Mouse (Mus musculus) stomach, embryonic 15.5 days (tissue): Measurements from ENCODE around the gene Trhr2. TPM values are rescaled to one million over a fixed set of nuclear protein-coding genes. Genes with fewer than 3 reads are reported as not detected.
A peak's percentile ranks its signal among the peaks of the same experiment; 100 is the strongest.

ENCODE experiments used
- ATAC-seq: fragments of 200-750 bp; cut with Nextera tagmentation; 2 replicates; pipeline ENCODE4 v1.8.0; 2017; ENCODE audit warnings: low read depth, moderate number of reproducible peaks, moderate TSS enrichment; ENCODE audit not compliant: insufficient read depth, low FRiP score
- H3K27ac ChIP-seq: fragments of 300-500 bp; sonication (generic); 2 replicates; pipeline ENCODE4 v1.5.1; 2015; ENCODE audit warnings: mild to moderate bottlenecking, inconsistent platforms
- H3K27me3 ChIP-seq: fragments of 300-500 bp; sonication (generic); replicated peaks from 2 replicates; pipeline ENCODE4 v1.6.1; 2015; ENCODE audit warnings: inconsistent platforms
- H3K36me3 ChIP-seq: fragments of 300-500 bp; sonication (generic); 2 replicates; pipeline ENCODE4 v1.6.1; 2015; ENCODE audit warnings: inconsistent platforms
- H3K4me1 ChIP-seq: fragments of 300-500 bp; sonication (generic); 2 replicates; pipeline ENCODE4 v1.6.1; 2015; ENCODE audit warnings: inconsistent platforms
- H3K4me2 ChIP-seq: fragments of 300-500 bp; sonication (generic); 2 replicates; pipeline ENCODE4 v1.6.1; 2015; ENCODE audit warnings: mild to moderate bottlenecking, inconsistent platforms
- H3K4me3 ChIP-seq: fragments of 300-500 bp; sonication (generic); replicated peaks from 2 replicates; pipeline ENCODE4 v1.5.1; 2015; ENCODE audit warnings: inconsistent platforms
- H3K9ac ChIP-seq: fragments of 300-500 bp; sonication (generic); 2 replicates; pipeline ENCODE4 v1.6.1; 2015; ENCODE audit warnings: inconsistent platforms
- H3K9me3 ChIP-seq: fragments of 300-500 bp; sonication (generic); 2 replicates; pipeline ENCODE4 v1.6.1; 2016; ENCODE audit warnings: inconsistent platforms
- WGBS: fragments of 180-500 bp; shearing (Covaris S2); methylation state at CpG from one replicate; pipeline ENCODE4 v1.1.7; 2015; 5-methylcytosine and 5-hydroxymethylcytosine counted together
- polyA plus RNA-seq: library from polyadenylated mRNA; unstranded; fragments of >200 nt; fragmentation: Nextera tagmentation; extraction: Ambion mirVana; gene quantifications from 2 replicates; pipeline ENCODE4 v1.2.1, GENCODE M21; 2015

The Trhr2 gene
- polyA plus RNA-seq, 1 experiment from 2014 or later, result not detected

DNA sequence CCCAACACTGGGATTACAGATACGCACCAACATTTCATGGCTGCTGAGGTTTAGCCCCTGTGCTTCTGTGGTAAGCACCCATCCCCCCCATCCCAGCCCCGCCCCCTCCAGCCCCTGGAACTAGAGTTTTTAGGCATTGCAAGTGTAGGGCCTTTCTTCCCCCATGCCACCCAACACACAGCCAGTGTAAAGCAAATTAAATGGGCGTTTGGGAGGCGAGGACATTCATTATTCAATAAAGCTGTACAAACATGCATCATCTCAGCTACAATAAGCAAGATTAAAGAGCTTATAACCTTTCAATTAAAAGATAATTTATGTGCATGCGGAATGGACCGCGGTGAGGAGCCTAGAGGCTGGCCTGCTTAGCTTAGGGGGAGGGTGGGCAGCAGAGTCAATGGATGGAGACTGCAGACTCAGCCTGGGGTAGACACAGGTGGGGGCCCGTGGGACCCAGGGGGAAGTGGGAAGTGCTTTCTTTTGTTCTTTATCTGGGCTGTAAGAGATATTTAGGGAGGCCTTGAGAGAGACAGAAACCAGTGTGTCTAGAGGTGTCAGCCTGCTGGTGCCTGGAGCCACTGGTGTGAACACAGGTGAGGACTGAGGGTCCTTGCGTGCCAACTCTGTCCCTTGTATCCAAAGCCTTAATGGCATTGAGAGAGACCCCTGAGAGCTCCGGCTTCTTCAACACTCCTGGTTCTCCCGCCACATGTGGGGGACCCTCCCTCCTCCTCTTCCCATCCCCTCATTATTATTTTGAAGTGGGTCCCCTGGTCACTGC, 10.0 kb downstream of the Trhr2 start:
- Histone ChIP-seq H3K9me3 (no peaks in the 10 kb centered on the region), H3K27me3 (no peaks in the 10 kb centered on the region; the same call in none of the 2 replicates), H3K4me1 (no peaks in the 10 kb centered on the region), H3K27ac (no peak overlapping the region), H3K4me3 (no peak overlapping the region), H3K36me3 (no peaks in the 10 kb centered on the region), H3K4me2 (no peak overlapping the region), H3K9ac (no peak overlapping the region)
- no peak for ATAC-seq
- 44% methylated on average over 11 of the region's 11 CpGs for WGBS

DNA sequence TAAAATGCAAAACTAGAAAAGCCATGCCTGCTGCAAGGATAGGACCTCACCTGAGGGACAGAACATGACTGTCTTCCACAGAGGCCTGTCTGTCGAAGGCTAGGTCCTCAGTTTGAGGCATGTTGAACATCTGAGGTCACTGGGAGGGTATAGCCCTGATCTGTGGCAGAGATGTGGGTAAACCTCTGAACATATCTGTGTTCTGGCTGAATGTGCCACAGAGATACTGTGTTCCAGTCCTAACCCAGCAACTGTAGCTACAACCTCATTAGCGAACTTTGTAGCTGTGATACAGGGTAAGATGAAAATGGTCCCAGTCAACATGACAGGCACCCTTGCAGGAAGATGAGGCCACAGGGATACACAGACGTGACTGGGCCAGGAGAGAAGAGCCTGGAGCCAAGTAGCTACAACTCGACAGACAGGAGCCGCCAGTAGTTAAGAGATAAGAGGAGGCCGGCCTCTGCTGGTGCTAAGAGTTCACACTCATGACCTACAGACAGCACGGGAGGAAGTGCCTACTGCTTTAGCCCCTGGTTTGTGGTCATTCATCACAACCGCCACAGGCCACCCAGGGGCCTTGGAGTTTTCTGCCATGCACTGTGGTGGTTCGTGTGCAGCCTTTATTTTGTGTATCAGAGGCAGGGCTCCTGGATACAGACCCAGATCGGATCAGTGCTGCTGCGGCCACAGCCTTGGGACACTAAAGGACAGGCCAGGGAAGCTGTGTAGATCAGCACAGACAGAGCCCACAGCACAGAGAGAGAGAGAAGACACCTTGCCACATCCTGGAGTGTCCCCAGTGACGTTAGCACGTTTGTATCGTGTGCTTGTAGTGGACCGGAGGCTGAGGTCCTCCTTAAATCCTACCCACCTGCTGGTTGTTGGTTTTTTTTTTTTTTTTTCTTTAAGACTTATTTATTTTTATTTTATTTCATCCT, 10.9 kb downstream of the Trhr2 start:
- H3K9ac ChIP-seq, result no peak overlapping the region
- H3K27ac ChIP-seq, result no peak overlapping the region
- H3K4me1 ChIP-seq, result peaks cover 1% of the 10 kb centered on the region; the same call in 1 of the 2 replicates
- H3K4me2 ChIP-seq, result no peak overlapping the region
- H3K4me3 ChIP-seq, result no peak overlapping the region
- no peaks in the 10 kb centered on the region for H3K9me3 ChIP-seq
- 31% methylated on average over 15 of the region's 15 CpGs for WGBS
- ATAC-seq, result peak; percentile 72
- no peaks in the 10 kb centered on the region for H3K36me3 ChIP-seq
- H3K27me3 ChIP-seq, result no peaks in the 10 kb centered on the region; the same call in none of the 2 replicates

DNA sequence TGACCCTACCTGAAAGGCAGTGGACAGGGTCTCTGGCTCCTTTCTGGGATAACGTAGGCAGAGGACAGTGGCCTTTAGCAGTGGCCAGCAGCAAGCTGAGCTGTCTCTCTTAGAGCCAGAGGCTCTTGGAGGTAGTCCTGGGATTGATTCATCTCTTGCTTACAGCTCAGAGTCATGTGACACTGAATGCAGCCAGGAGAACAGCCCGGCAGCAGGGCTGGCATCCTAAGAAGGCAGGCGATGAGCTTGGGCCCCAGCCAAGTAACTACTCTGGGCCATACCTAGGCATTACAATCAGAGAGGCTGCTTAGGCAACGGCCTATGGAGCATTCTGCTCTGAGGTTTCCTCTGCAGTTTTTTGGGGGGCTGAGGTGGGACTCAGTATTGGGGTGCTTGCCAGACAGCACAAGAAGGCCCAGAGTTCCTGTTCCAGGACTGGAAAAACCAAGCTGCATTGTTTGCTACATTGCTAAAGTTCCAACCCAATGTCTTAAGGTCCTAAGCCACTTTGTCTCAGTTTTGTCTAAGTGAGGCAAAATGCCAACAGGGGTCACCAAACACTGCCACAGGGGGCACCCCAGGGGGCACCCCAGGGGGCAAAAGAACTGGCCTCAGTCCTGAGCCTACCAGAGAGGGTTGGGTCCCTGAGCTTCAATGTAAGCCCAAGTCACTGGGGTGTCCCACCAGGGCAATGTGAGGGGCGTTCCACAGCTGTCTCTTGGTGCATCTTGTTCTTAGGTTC, 12.6 kb downstream of the Trhr2 start:
- Histone ChIP-seq H3K4me3 (no peak overlapping the region), H3K27me3 (no peaks in the 10 kb centered on the region; the same call in none of the 2 replicates), H3K36me3 (no peaks in the 10 kb centered on the region), H3K27ac (no peak overlapping the region), H3K9me3 (no peaks in the 10 kb centered on the region), H3K4me2 (no peak overlapping the region), H3K4me1 (peaks cover 15% of the 10 kb centered on the region), H3K9ac (no peak overlapping the region)
- WGBS, result 69% methylated on average over 5 of the region's 5 CpGs
- no peak for ATAC-seq

DNA sequence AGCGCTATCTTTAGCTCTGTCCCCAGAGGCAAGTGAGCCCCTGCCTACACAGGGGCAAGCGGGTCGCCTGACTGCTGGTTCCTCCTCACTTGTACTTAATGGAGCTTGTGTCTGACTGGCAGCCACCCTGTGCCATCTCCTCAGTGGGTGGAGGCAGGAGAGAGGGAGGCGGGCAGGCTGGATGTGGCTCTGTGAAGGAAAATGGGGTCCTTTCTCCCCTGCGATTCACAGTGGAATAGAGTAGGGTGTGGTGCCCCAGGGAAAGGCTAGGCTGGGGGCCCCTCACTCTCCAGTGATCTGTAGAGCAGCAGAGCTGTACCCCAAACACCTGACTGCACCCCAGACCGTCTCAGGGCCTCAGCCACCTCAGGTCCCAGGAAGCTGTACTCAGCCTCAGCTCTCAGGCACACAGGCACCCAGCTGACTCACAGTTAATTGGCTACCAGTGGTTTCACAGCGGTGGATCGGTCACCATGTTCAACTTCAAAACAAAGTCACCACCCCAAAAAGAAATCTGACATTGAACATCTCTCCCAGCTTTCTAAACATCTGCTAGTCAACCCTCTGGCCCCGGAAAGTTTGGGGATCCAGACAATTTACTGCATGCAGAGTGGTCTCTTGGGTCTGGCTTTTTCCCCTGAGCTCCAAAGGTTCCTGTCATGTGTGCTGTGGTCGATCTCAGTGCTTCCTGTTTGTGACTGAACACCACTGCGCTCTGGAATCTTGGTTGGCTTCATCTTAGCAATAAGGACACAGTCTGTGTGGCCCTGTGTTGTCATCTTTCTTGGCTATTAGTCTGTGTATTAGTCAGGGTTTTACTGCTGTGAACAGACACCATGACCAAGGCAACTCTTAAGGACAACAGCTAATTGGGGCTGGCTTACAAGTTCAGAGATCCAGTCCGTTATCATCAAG, 15.1 kb downstream of the Trhr2 start:
- Histone ChIP-seq H3K9me3 (no peaks in the 10 kb centered on the region), H3K36me3 (no peaks in the 10 kb centered on the region), H3K4me2 (no peak overlapping the region), H3K9ac (no peak overlapping the region), H3K27ac (no peak overlapping the region), H3K27me3 (no peaks in the 10 kb centered on the region), H3K4me3 (no peak overlapping the region), H3K4me1 (peaks cover 29% of the 10 kb centered on the region)
- ATAC-seq, result no peak
- WGBS, result 50% methylated on average over 12 of the region's 12 CpGs

DNA sequence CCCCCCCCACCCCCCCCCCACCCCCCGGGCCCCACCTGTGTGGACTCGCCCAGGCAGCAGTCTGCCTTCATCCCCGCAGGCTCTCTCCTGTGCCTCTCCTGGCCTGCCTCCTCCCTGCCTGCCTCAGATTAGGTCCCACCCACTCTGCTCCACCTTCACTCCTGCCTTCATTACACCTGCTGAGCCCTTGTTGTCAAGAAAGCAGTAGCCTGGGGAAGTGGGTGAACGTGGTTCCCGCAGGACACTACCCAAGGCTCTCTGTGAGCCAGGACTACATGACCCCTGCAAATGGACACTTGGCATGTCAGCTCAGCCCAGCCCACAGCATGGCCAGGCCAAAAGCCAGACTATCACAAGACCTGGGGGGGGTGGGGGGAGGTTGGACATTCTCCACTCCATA, 16.3 kb downstream of the Trhr2 start:
- peak; percentile 80 for ATAC-seq
- no peaks in the 10 kb centered on the region for H3K36me3 ChIP-seq
- H3K4me2 ChIP-seq, result peak overlapping the region; percentile 28; the same call in 1 of the 2 replicates
- no peaks in the 10 kb centered on the region for H3K27me3 ChIP-seq
- H3K9me3 ChIP-seq, result no peaks in the 10 kb centered on the region
- no peak overlapping the region for H3K4me3 ChIP-seq
- H3K27ac ChIP-seq, result no peak overlapping the region
- WGBS, result 8% methylated on average over 3 of the region's 5 CpGs
- H3K4me1 ChIP-seq, result peaks cover 29% of the 10 kb centered on the region
- no peak overlapping the region for H3K9ac ChIP-seq

DNA sequence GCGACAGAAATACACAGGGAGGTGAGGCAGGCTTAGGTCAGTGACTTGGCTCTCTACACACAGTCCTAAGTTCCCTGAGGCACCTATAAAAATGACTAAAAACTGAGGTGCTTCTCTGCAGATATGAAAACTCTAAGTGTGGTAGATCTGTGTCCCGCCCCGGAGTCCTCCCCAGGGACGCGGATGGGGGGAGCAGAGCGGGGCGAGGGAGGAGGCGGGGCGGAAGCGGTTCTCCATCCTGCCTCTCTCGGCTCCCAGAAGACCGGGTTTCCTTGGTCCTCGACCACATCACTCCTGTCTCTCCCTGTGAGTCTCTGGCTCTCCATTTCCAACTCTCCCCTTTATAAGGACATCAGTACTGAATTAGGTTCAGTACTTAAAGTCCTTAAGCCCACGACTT, 16.8 kb downstream of the Trhr2 start:
- H3K27me3 ChIP-seq, result no peaks in the 10 kb centered on the region
- ATAC-seq, result peak; percentile 37
- peak overlapping the region; percentile 26 for H3K4me3 ChIP-seq

DNA sequence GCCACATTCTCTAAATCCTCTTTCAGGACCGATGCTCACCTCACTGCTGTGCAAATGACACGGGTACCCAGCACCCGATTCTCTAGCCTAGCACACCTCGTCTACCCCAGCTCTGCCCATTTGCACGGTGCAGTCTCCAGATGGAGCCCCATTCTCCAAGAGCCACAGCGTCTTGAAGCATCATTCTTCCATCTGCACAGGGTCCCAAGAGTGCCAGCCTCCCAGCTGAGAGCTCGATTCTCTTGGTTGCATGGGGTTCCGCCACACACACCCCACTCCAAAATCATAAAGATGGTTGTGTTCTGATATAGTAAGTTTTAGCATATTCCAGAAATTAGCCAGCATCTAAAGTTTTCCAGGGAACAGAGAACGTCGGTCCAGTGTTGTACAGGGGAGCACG, 17.2 kb downstream of the Trhr2 start:
- Histone ChIP-seq H3K9ac (no peak overlapping the region), H3K9me3 (no peaks in the 10 kb centered on the region), H3K4me2 (peak overlapping the region; percentile 55), H3K27ac (no peak overlapping the region), H3K36me3 (no peaks in the 10 kb centered on the region), H3K4me1 (peaks cover 29% of the 10 kb centered on the region), H3K4me3 (peak overlapping the region; percentile 26), H3K27me3 (no peaks in the 10 kb centered on the region)
- no peak for ATAC-seq
- 8% methylated on average over 11 of the region's 11 CpGs for WGBS

More for the DNA sequence above, 16.8 kb downstream of the Trhr2 start:
- WGBS, result under 1% methylated on average over 14 of the region's 14 CpGs
- Histone ChIP-seq H3K36me3 (no peaks in the 10 kb centered on the region), H3K9me3 (no peaks in the 10 kb centered on the region), H3K27ac (no peak overlapping the region), H3K9ac (no peak overlapping the region), H3K4me1 (peaks cover 29% of the 10 kb centered on the region), H3K4me2 (peak overlapping the region; percentile 55)

DNA sequence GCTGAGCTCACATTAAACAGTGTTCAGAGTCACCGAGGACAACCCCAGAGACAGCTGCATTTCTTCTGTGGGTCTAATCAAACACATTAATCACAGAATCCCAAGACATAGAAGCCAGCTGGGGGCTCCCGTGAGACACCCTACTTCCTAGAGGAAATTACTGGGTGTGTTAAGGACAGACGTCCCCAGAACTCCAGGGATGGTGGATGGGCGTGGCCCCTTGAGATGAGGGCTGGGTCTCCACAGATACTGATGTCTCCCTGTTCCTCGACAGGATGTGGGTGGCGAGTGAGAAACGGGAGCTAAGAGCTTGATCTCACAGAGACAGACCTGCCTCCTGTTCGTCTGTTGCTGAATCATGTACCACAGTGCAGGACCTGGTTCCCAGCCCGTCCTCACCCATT, 17.7 kb downstream of the Trhr2 start:
- H3K4me3 ChIP-seq, result 0 out of 2 replicates have a peak overlapping the region, but pooled peaks have one; percentile 26
- H3K27ac ChIP-seq, result no peak overlapping the region
- H3K4me1 ChIP-seq, result peaks cover 29% of the 10 kb centered on the region
- WGBS, result 4% methylated on average over 9 of the region's 9 CpGs
- no peak for ATAC-seq
- no peak overlapping the region for H3K9ac ChIP-seq
- peak overlapping the region; percentile 55 for H3K4me2 ChIP-seq
- no peaks in the 10 kb centered on the region for H3K27me3 ChIP-seq
- 0 out of 2 replicates have a peak, but pooled peaks cover under 1% of the 10 kb centered on the region for H3K36me3 ChIP-seq
- no peaks in the 10 kb centered on the region for H3K9me3 ChIP-seq

DNA sequence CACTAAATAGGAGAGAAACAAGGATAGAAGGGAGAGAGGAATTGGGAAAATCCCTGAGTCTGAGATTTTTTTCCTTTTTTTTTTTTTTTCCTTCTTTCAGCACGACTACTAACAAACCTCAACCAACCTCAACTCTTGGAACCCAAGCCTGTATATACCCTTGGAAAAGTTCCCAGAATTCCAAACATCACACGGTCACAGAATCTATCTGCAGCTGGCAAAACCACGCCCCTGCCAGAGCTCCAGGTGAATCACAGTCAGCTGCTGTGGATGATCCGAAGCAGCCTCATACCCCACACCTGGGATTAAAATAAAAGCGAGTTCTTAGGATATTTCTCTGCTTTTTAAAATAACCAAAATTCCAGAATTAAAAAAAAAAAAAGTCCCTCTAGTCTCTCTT, 18.2 kb downstream of the Trhr2 start:
- no peak overlapping the region for H3K4me2 ChIP-seq
- WGBS, result 23% methylated on average over 5 of the region's 5 CpGs

DNA sequence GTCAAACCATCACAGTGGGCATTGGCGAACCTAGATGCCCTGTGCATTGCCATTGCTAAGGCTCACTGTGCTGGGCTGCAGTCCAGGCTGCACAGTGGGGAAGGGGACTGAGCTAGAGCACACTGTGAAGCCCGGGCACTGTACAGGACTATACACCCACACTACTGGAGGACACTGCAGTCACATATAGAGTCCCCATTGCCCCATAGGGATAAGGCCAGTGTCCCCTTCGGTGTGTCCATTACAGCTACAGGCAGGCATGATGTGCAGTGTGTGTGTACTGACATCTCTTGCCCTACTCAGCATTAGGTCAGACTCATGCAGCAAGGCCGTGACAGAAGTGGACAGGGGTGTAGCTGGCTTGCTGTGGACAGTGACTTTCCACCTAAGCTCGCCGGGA, 18.8 kb downstream of the Trhr2 start:
- WGBS, result 77% methylated on average over 6 of the region's 6 CpGs
- Histone ChIP-seq H3K9ac (no peak overlapping the region), H3K9me3 (no peaks in the 10 kb centered on the region), H3K36me3 (0 out of 2 replicates have a peak, but pooled peaks cover 4% of the 10 kb centered on the region), H3K27me3 (peaks cover 4% of the 10 kb centered on the region), H3K27ac (no peak overlapping the region), H3K4me3 (no peak overlapping the region), H3K4me1 (peaks cover 31% of the 10 kb centered on the region), H3K4me2 (no peak overlapping the region)
- ATAC-seq, result no peak

More for the DNA sequence above, 18.2 kb downstream of the Trhr2 start:
- Histone ChIP-seq H3K36me3 (0 out of 2 replicates have a peak, but pooled peaks cover 4% of the 10 kb centered on the region), H3K4me3 (no peak overlapping the region), H3K27me3 (no peaks in the 10 kb centered on the region; the same call in 1 of the 2 replicates), H3K9ac (no peak overlapping the region), H3K9me3 (no peaks in the 10 kb centered on the region), H3K4me1 (peaks cover 29% of the 10 kb centered on the region), H3K27ac (no peak overlapping the region)
- no peak for ATAC-seq
